ENCODE assay signal across 9 mouse cellular contexts in the genomic region with DNA sequence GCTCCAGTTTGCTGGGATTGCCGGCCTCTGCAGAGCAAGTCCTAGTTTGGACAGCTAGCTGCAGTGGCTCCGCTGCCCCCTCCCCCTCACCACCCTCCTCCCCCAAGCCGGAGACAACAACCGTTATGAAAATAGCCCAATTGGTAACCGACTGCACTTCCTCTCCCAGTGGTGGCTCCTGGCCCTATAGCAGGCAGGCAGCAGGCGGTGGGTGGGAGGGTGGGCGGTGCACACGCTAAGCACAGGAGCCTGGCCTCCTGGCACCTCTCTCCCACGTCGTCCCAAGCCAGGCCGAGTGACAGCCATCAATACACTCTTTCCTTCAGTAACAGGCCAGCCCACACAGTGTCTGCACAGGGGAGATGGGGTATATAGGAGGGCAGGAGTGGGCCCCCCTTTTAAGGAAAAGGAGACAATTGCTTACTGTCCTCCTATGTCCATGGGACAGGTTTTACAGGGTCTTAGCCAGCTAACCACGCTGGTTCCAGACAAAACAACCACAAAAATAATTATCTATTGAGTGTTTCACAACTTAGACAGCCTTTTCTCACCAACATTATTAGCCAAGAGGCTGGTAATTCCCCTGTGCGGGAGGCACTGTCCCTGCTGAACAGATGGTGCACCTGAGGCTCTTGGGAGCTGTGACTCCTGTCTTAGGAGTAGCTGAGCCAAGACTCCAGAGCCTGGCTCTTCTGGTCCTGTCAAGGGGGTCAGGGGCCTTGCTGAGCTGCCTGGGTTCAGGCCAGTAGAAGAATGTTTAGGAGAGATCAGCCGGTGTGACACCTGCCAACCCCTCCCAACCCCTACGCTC. TPM values are rescaled to one million over a fixed set of nuclear protein-coding genes. Genes with fewer than 3 reads are reported as not detected.
A peak's percentile ranks its signal among the peaks of the same experiment; 100 is the strongest.
DNase-seq lines count a peak whose midpoint lies in the region; ATAC-seq and TF ChIP-seq lines count a peak whose summit lies in the region.
"Had no signal": no experiment of that assay in that cellular context is flagged by ENCODE, and none has a peak within 500 bp of the region (broad histone marks: within the 10 kb centered on the region; RNA-seq: fewer than 3 reads in every experiment).

No protein-coding gene starts in this region.

- peak overlapping the region; percentile 48 for H3K4me3 ChIP-seq in cerebellum, adult 2 months (replicated peaks; ENCODE audit: insufficient read depth, low read depth, low read length)
- H3K4me3 ChIP-seq in lung, adult 2 months (replicated peaks; ENCODE audit: extremely low read depth, low read depth, low read length): peak overlapping the region; percentile 4
- no peak overlapping the region for H3K4me3 ChIP-seq in neural tube, embryonic 15.5 days (replicated peaks)

- WGBS in cerebellum, adult 2 months: 3% methylated on average over 15 of the region's 15 CpGs
- 9% methylated on average over 15 of the region's 15 CpGs for WGBS in lung, adult 2 months
- 16% methylated on average over 15 of the region's 15 CpGs for WGBS in neural tube, embryonic 15.5 days

- H3K9me3 ChIP-seq in neural tube, embryonic 15.5 days (replicated peaks): no peaks in the 10 kb centered on the region

- no peak for TF ChIP-seq POLR2A in cerebellum, adult 2 months (IDR thresholded peaks at IDR 0.05; ENCODE audit: borderline replicate concordance, insufficient read depth, low read length)
- TF ChIP-seq POLR2A in lung, adult 2 months (IDR thresholded peaks at IDR 0.05; ENCODE audit: borderline replicate concordance, extremely low read depth, low read depth, low read length): no peak

- H3K9ac ChIP-seq in neural tube, embryonic 15.5 days (replicated peaks): 0 out of 2 replicates have a peak overlapping the region, but pooled peaks have one; percentile 4

- ATAC-seq in inflammation-experienced regulatory T-cells, adult 6 months: peak; percentile 86
- ATAC-seq in neural tube, embryonic 15.5 days (ENCODE audit: low FRiP score): peak; percentile 35

- peak overlapping the region; percentile 29 for H3K4me2 ChIP-seq in neural tube, embryonic 15.5 days

- intact Hi-C loops in gastrocnemius, postnatal 14 days (cut with DNase I; ENCODE audit: low total_unique reads): no loop called here

- no peak for TF ChIP-seq CTCF in cerebellum, adult 2 months (IDR thresholded peaks at IDR 0.05; ENCODE audit: borderline replicate concordance, insufficient read depth, low read depth, low read length)
- TF ChIP-seq CTCF in lung, adult 2 months (IDR thresholded peaks at IDR 0.05; ENCODE audit: insufficient read depth, low read length): no peak

- peak overlapping the region; percentile 98 for H3K27ac ChIP-seq in cerebellum, adult 2 months (ENCODE audit: insufficient read depth, low read length)
- peak overlapping the region; percentile 67 for H3K27ac ChIP-seq in neural tube, embryonic 15.5 days (replicated peaks)

- peak; percentile 68 for DNase-seq in embryo, embryonic 10 days (ENCODE audit: low spot score)
- DNase-seq in embryo, embryonic 10.5 days (ENCODE audit: low spot score): no peak
- peak; percentile 84 to 93 for DNase-seq in cerebellum, adult 2 months
- peak; percentile 63 for DNase-seq in gastrocnemius, postnatal 14 days
- DNase-seq in lung, adult 2 months: no peak
- DNase-seq in urinary bladder, postnatal 14 days (ENCODE audit: low spot score): no peak

- no peaks in the 10 kb centered on the region for H3K27me3 ChIP-seq in cerebellum, adult 2 months (ENCODE audit: control insufficient read depth, insufficient read depth, low read length)
- no peaks in the 10 kb centered on the region for H3K27me3 ChIP-seq in neural tube, embryonic 15.5 days (replicated peaks)

- no peaks in the 10 kb centered on the region for H3K36me3 ChIP-seq in neural tube, embryonic 15.5 days

- peaks cover 75% of the 10 kb centered on the region for H3K4me1 ChIP-seq in cerebellum, adult 2 months (ENCODE audit: control insufficient read depth, insufficient read depth, low read length)
- peaks cover 62% of the 10 kb centered on the region for H3K4me1 ChIP-seq in lung, adult 2 months (ENCODE audit: control insufficient read depth, insufficient read depth, low read length)
- H3K4me1 ChIP-seq in neural tube, embryonic 15.5 days: peaks cover 62% of the 10 kb centered on the region

RNA-seq across cellular contexts. Expression of a gene that starts 5.0 kb away (rescaled TPM):
- not detected in 2 replicates for polyA plus RNA-seq in cerebellum, adult 2 months (2012; rRNA removed)
- not detected for total RNA-seq in gastrocnemius, postnatal 14 days (2021)
- polyA plus RNA-seq in inflammation-experienced regulatory T-cells, adult 6 months (2017; shearing (Covaris generic)): 1 to 10 TPM in 1 of 3 experiments, under 1 TPM in 2; 0.78 to 1.8 (median 0.83) TPM
- not detected in 2 replicates for polyA plus RNA-seq in lung, adult 2 months (2012; rRNA removed)
- polyA plus RNA-seq in neural tube, embryonic 15.5 days (2015; fragmentation: Nextera tagmentation; extraction: Ambion mirVana): 0.24 and 0.57 TPM in 2 replicates
- total RNA-seq: left cerebral cortex, postnatal 25 days had no signal

RNA-seq across cellular contexts. Expression of a gene that starts 18.4 kb away (rescaled TPM):
- 77.8 and 78.9 TPM in 2 replicates for polyA plus RNA-seq in cerebellum, adult 2 months (2012; rRNA removed)
- total RNA-seq in gastrocnemius, postnatal 14 days (2021): 10 to 100 TPM; 12.1 to 20.7 TPM
- 1 to 10 TPM; 1.5 to 2.2 (median 1.5) TPM for polyA plus RNA-seq in inflammation-experienced regulatory T-cells, adult 6 months (2017; shearing (Covaris generic))
- polyA plus RNA-seq in lung, adult 2 months (2012; rRNA removed): 10.0 and 10.1 TPM in 2 replicates
- 161 and 243 TPM in 2 replicates for polyA plus RNA-seq in neural tube, embryonic 15.5 days (2015; fragmentation: Nextera tagmentation; extraction: Ambion mirVana)

RNA-seq across cellular contexts. Expression of a gene that starts 23.4 kb away (rescaled TPM):
- 2.0 TPM in 2 replicates for polyA plus RNA-seq in cerebellum, adult 2 months (2012; rRNA removed)
- total RNA-seq in gastrocnemius, postnatal 14 days (2021): not detected
- polyA plus RNA-seq in inflammation-experienced regulatory T-cells, adult 6 months (2017; shearing (Covaris generic)): 1 to 10 TPM in 1 of 3 experiments, under 1 TPM in 1, not detected in 1; 0.23 to 1.9 TPM
- 0.10 and 0.13 TPM in 2 replicates for polyA plus RNA-seq in lung, adult 2 months (2012; rRNA removed)
- polyA plus RNA-seq in neural tube, embryonic 15.5 days (2015; fragmentation: Nextera tagmentation; extraction: Ambion mirVana): 1.4 and 1.5 TPM in 2 replicates

RNA-seq across cellular contexts. Expression of a gene that starts 25.2 kb away (rescaled TPM):
- polyA plus RNA-seq in cerebellum, adult 2 months (2012; rRNA removed): 716 and 832 TPM in 2 replicates
- 10 to 100 TPM; 38.6 to 42.4 TPM for total RNA-seq in gastrocnemius, postnatal 14 days (2021)
- polyA plus RNA-seq in inflammation-experienced regulatory T-cells, adult 6 months (2017; shearing (Covaris generic)): 100 to 1,000 TPM in 2 of 3 experiments, 10 to 100 TPM in 1; 89.4 to 181 (median 130) TPM
- 252 and 308 TPM in 2 replicates for polyA plus RNA-seq in lung, adult 2 months (2012; rRNA removed)
- polyA plus RNA-seq in neural tube, embryonic 15.5 days (2015; fragmentation: Nextera tagmentation; extraction: Ambion mirVana): 34.8 and 45.9 TPM in 2 replicates

Comparison
In these comparisons a context has a peak if more than half of its experiments do, and no peak if none do; other contexts are left out.
1. DNase-seq: peak in embryo, embryonic 10 days (single experiment), cerebellum, adult 2 months (2 of 2) and gastrocnemius, postnatal 14 days (single experiment); none in embryo, embryonic 10.5 days (single experiment), lung, adult 2 months (single experiment) and urinary bladder, postnatal 14 days (single experiment).